Mouse (Mus musculus): Measurements from ENCODE around the gene Retn.

Gene Retn

DNA sequence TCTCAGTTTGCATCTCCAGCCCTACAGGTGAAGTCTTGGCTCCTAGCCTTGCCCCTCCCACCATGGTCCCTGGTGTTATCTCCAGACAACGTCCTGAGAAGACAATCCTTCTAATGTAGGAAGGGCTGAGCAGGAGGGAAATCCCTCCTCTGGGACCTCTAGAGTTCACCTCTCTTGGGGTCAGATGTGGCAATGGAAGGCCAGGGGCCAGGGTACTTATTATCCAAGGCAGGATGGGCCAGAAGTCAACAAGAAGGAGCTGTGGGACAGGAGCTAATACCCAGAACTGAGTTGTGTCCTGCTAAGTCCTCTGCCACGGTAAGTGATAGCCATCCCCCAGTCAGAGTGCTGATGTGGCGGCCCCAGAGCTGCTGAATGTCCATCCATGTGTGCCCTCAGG is at the start of gene Retn:
Gene Retn (plus strand): TSS at position 245 of the 400 bp plus-strand sequence.
- in situ Hi-C loops (cut with MboI; ENCODE audit: low sequenced_read_pairs): no loop called here

- in situ Hi-C loops (cut with MboI; ENCODE audit: low sequenced_read_pairs): no loop called here
These were observed 49.0 kb upstream of the Retn start for GRCm38 (mm10) chr8:3606593-3606992.

DNA sequence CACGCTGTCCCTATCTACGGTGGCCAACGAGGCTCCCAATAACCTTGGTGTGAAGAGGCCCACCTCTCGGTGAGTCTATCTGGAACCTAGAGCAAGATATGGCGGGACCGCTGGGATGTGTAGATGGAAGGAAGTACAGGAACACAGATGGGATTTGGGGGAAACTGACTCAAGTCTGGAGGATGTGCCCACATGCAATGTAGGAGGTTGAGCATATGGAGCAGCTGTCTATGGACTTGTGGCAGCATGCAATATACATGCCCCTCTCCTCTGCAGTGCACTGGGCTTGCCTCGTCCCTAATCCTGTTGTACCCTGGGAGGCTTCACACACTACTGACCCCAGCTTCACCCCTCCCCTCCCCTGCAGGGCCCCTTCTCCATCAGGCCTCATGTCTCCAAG is 47.7 kb upstream of the Retn start:
- in situ Hi-C loops (cut with MboI; ENCODE audit: low sequenced_read_pairs): no loop called here

DNA sequence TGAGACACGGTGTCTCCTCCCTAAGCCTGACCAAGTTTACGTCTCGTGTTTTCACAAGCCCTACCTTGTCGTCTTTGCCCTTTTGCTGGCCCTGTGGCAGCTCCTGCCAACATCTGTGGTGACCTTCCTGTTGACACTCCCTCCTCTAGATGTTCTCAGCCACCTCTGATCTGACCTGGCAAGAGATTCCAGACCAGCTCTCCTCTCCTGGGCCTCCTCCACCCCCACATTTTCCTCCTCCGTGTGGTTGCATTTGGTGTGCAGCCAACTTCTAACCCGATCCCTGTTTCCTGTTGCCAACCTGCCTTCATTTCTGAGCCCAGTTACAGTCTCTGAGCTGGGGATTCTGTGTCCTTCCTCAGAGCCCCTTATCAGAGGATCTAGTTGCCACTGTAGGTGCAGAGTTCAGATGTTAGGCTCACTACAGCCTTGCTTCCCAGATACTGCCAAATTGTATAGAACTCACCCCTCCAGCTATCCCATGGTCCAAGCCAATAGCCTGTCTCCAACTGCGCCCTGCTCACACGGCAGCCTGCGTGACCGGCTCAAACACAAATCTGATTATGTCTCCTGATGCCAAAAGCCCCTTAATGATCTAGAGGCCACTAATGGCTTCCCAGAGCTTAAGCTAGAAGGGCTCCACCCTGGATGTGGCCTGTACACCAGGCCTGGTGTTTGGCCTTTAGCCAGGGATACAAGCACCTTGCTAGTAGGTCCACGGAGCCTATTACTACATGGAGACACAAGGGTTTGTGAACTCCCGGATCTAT is 46.3 kb upstream of the Retn start:
- in situ Hi-C loops (cut with MboI; ENCODE audit: low sequenced_read_pairs): no loop called here

GRCm38 (mm10) chr8:3609816-3610150 is 45.8 kb upstream of the Retn start:
- in situ Hi-C loops (cut with MboI; ENCODE audit: low sequenced_read_pairs): no loop called here

GRCm38 (mm10) chr8:3621199-3621970 is 34.2 kb upstream of the Retn start, which contains the start of the genes Xab2 and Pet100:
Gene Xab2, minus strand, starts transcription at chr8:3621316.
Gene Pet100, plus strand, starts transcription at chr8:3621548.
- in situ Hi-C loops (cut with MboI; ENCODE audit: low sequenced_read_pairs): no loop called here

- in situ Hi-C loops (cut with MboI; ENCODE audit: low sequenced_read_pairs): no loop called here
These were observed 33.5 kb upstream of the Retn start for GRCm38 (mm10) chr8:3622119-3622518.

- in situ Hi-C loops (cut with MboI; ENCODE audit: low sequenced_read_pairs): no loop called here
These were observed 30.1 kb upstream of the Retn start, which contains the start of gene Pcp2 for GRCm38 (mm10) chr8:3625445-3625844. Gene Pcp2, minus strand, starts transcription at chr8:3625545.

- in situ Hi-C loops (cut with MboI; ENCODE audit: low sequenced_read_pairs): no loop called here
These were observed 28.6 kb upstream of the Retn start for GRCm38 (mm10) chr8:3626971-3627370.

GRCm38 (mm10) chr8:3628014-3628413 is 27.6 kb upstream of the Retn start:
- in situ Hi-C loops (cut with MboI; ENCODE audit: low sequenced_read_pairs): no loop called here

GRCm38 (mm10) chr8:3630647-3631477 is 24.7 kb upstream of the Retn start, which contains the start of gene Stxbp2:
Gene Stxbp2, plus strand, starts transcription at chr8:3630955.
- in situ Hi-C loops (cut with MboI; ENCODE audit: low sequenced_read_pairs): no loop called here

DNA sequence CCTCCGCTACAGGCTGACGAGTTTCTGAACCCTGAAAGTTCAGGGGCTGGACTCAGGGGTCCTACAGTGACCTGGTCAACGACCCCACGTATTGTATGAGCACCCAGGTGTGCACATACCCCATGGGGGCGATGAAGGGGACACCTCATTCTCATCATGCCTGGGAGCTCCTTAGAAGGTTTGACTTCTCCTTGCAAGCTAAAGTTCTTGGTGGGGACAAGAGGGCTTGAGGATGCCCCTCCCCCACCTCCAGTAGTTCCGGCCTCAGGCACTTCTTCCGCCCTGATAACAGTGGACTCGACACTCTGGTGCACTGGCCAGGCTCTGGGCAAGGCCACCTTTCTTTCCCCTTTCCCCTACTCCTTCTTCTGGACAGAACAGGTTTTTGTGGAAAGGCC is 24.1 kb upstream of the Retn start:
- in situ Hi-C loops (cut with MboI; ENCODE audit: low sequenced_read_pairs): no loop called here

DNA sequence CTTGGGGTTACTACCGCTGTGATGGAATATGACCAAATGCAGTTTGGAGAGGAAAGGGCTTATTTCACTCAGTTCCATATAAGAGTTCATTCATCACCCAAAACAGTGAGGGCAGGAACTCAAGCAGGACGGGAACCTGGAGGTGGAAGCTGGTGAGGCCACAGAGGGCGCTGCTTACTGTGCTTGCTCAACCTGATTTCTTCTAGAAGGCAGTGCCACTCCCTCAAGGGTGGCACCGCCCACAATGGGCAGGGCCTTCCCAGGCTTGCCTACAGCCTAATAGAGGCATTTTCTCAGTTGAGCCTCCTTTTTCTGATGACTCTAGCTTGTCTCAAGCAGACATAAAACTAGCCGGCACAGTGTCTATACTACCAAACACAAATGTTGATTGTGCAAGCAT is 9.8 kb upstream of the Retn start:
- in situ Hi-C loops (cut with MboI; ENCODE audit: low sequenced_read_pairs): no loop called here

- in situ Hi-C loops (cut with MboI; ENCODE audit: low sequenced_read_pairs): no loop called here
These were observed 8.6 kb upstream of the Retn start for GRCm38 (mm10) chr8:3646824-3647531.

DNA sequence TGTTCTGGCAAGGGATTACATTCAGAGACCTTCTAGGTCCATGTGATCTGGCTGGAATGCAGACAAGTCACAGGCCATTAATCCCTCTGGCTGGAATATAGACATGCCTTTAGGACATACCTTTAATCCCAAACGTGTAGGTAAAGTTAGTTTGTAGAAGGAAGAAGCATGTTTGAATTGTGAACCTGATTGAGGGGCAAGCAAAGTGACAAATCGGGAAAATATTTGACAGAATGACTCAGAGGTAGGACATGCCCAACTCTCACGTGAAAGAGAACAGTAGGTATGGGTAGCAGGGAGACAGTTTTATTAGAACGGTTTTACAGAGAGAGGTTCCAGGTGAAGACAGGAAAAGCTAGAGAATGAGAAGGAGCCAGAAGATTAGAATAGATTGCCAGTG is 8.0 kb upstream of the Retn start:
- in situ Hi-C loops (cut with MboI; ENCODE audit: low sequenced_read_pairs): no loop called here

DNA sequence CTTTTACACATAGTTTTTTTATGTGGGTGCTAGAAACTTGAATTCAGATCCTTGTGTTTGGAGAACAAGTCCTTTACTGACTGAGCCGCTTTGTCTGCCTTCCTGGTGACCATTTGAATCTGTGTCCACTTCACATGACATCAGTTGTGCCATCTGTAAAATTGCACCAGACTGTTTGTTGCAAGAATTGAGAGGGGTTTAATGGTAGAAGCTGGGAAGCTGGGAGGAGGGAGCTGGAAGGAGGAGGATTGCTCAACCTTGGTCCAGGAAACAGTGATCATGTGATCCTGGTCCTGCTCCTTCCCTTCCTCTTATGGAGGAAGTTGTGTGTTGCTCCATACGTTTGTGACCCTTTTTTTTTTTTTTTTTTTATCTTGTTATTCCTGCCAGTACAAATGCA is 7.3 kb upstream of the Retn start:
- in situ Hi-C loops (cut with MboI; ENCODE audit: low sequenced_read_pairs): no loop called here

- in situ Hi-C loops (cut with MboI; ENCODE audit: low sequenced_read_pairs): no loop called here
These were observed 6.6 kb upstream of the Retn start for GRCm38 (mm10) chr8:3648990-3649389.

- in situ Hi-C loops (cut with MboI; ENCODE audit: low sequenced_read_pairs): no loop called here
These were observed 2.7 kb upstream of the Retn start for GRCm38 (mm10) chr8:3652845-3653244.

GRCm38 (mm10) chr8:3654726-3655508 is 653 bp upstream of the Retn start:
- in situ Hi-C loops (cut with MboI; ENCODE audit: low sequenced_read_pairs): no loop called here

All from CH12F3 (cell line).